In the genomic region with DNA sequence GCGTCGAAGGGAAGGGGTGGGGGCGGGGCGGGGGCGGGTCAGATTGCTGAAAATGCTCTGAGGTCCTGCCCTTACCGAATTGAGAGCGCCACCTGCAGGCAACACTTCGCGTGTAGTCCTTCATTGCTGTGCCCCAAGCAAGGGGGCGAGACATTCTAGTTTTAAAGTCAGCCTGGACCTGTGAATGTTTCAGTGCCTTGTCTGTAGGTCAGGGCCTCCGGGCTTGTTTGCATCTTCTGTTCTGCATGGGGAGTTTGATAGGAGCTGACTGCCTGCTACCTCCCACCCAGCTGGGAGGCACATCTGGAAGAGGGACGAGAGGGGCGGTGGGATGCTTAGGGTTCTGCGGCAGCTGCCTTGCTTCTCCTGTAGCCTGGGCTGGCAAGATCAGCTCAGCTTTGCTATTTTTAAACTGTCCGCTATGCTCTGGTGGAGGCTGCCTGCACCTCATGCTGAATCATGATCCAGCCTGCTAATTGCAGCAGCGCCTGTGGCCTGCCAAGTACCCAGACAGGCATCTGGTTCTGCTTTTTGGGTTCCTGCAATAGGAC, we compare ENCODE assay signal across 9 mouse cellular contexts. TPM values are rescaled to one million over a fixed set of nuclear protein-coding genes. Genes with fewer than 3 reads are reported as not detected.
DNase-seq lines count a peak whose midpoint lies in the region; ATAC-seq and TF ChIP-seq lines count a peak whose summit lies in the region.
"Had no signal": no experiment of that assay in that cellular context is flagged by ENCODE, and none has a peak within 500 bp of the region (broad histone marks: within the 10 kb centered on the region; RNA-seq: fewer than 3 reads in every experiment).

No protein-coding gene starts in this region.

- H3K9me3 ChIP-seq in CH12.LX (replicated peaks; ENCODE audit: low read length): no peaks in the 10 kb centered on the region
- H3K9me3 ChIP-seq in forebrain, embryonic 15.5 days: no peaks in the 10 kb centered on the region
- H3K9me3 ChIP-seq in liver, embryonic 14.5 days (ENCODE audit: control insufficient read depth, low read length): no peaks in the 10 kb centered on the region
- no peaks in the 10 kb centered on the region for H3K9me3 ChIP-seq in neural tube, embryonic 13.5 days

- no peak for TF ChIP-seq EP300 in CH12.LX (IDR thresholded peaks at IDR 0.05; ENCODE audit: low read length)
- no peak for TF ChIP-seq EP300 in liver, embryonic 14.5 days (IDR thresholded peaks at IDR 0.05; ENCODE audit: low read depth)

- H3K27me3 ChIP-seq in CH12.LX (replicated peaks): no peaks in the 10 kb centered on the region
- no peaks in the 10 kb centered on the region for H3K27me3 ChIP-seq in forebrain, embryonic 15.5 days
- H3K27me3 ChIP-seq in liver, embryonic 14.5 days (ENCODE audit: control insufficient read depth, insufficient read depth, low read length): no peaks in the 10 kb centered on the region
- H3K27me3 ChIP-seq in neural tube, embryonic 13.5 days: no peaks in the 10 kb centered on the region

- no peak; the same call in 1 of the 2 replicates for ATAC-seq in forebrain, embryonic 15.5 days (replicated peaks)
- no peak for ATAC-seq in liver, embryonic 14.5 days (ENCODE audit: insufficient read depth)
- peak; percentile 30; the same call in 1 of the 2 replicates for ATAC-seq in neural tube, embryonic 13.5 days (ENCODE audit: low read depth)

- no peak for TF ChIP-seq POLR2A in CH12.LX (IDR thresholded peaks at IDR 0.05; ENCODE audit: low read depth, low read length)

- no peak overlapping the region for H3K4me3 ChIP-seq in CH12.LX (replicated peaks in 1 of 3; ENCODE audit: low read depth in 2 of 3, low read length in 2 of 3, poor library complexity in 1 of 3)
- H3K4me3 ChIP-seq in forebrain, embryonic 15.5 days: no peak overlapping the region
- no peak overlapping the region for H3K4me3 ChIP-seq in liver, embryonic 14.5 days (ENCODE audit: insufficient read depth in 1 of 2, low read depth in 2 of 2, low read length in 2 of 2)
- no peak overlapping the region for H3K4me3 ChIP-seq in neural tube, embryonic 13.5 days
- H3K4me3 ChIP-seq: erythroblast, embryonic 14.5 days had no signal

- dilution Hi-C loops in CH12.LX (cut with MboI; ENCODE audit: extremely low pct_ligation_motif_present, extremely low pct_unique_long_range_greater_than_20kb, low sequenced_read_pairs): no loop called here

- no peaks in the 10 kb centered on the region for H3K36me3 ChIP-seq in CH12.LX (replicated peaks in 1 of 2; ENCODE audit: control insufficient read depth in 1 of 2, insufficient read depth in 1 of 2, low read length in 1 of 2)
- H3K36me3 ChIP-seq in forebrain, embryonic 15.5 days: no peaks in the 10 kb centered on the region
- H3K36me3 ChIP-seq in liver, embryonic 14.5 days (replicated peaks; ENCODE audit: control insufficient read depth, insufficient read depth, low read depth): no peaks in the 10 kb centered on the region
- no peaks in the 10 kb centered on the region for H3K36me3 ChIP-seq in neural tube, embryonic 13.5 days

- no peaks in the 10 kb centered on the region for H3K79me2 ChIP-seq in CH12.LX (replicated peaks; ENCODE audit: control insufficient read depth, extremely low read depth, insufficient read depth, poor library complexity, severe bottlenecking)

- no peak overlapping the region for H3K9ac ChIP-seq in CH12.LX (ENCODE audit: insufficient read depth, low read depth)
- no peak overlapping the region for H3K9ac ChIP-seq in forebrain, embryonic 15.5 days (replicated peaks)
- no peak overlapping the region for H3K9ac ChIP-seq in liver, embryonic 14.5 days (replicated peaks)
- H3K9ac ChIP-seq in neural tube, embryonic 13.5 days: no peak overlapping the region

- intact Hi-C loops in heart, postnatal 10 days (cut with DNase I): loop anchor here (2.0 to 5.0 kb wide), 2 partner anchors 130 to 232 kb away; no protein-coding TSS in a partner anchor

- peaks cover 0 to 35% of the 10 kb centered on the region in 2 experiments; a peak in 2 of 4 replicates for H3K4me1 ChIP-seq in CH12.LX (ENCODE audit: control insufficient read depth in 1 of 2, insufficient read depth in 2 of 2)
- H3K4me1 ChIP-seq in forebrain, embryonic 15.5 days: peaks cover 19% of the 10 kb centered on the region; the same call in 1 of the 2 replicates
- peaks cover 0 to 3% of the 10 kb centered on the region in 2 experiments; a peak in 2 of 4 replicates for H3K4me1 ChIP-seq in liver, embryonic 14.5 days (replicated peaks; ENCODE audit: control insufficient read depth in 2 of 2, insufficient read depth in 2 of 2, low read length in 1 of 2)
- peaks cover 28% of the 10 kb centered on the region for H3K4me1 ChIP-seq in neural tube, embryonic 13.5 days (replicated peaks)

- in situ Hi-C loops in CH12.LX (cut with MboI; ENCODE audit: low pct_ligation_motif_present, low pct_unique_long_range_greater_than_20kb, low sequenced_read_pairs): loop anchor here (25.0 kb wide), 1 partner anchor 230 kb away; a partner anchor contains a TSS

- TF ChIP-seq CTCF in CH12.LX (conservative IDR thresholded peaks at IDR 0.05 in 1 of 2, IDR thresholded peaks at IDR 0.05 in 1 of 2; ENCODE audit: low read depth in 2 of 2, low read length in 2 of 2): peak in 1 of 2 experiments; percentile 64; a peak in 2 of 4 replicates
- TF ChIP-seq CTCF in liver, embryonic 14.5 days (IDR thresholded peaks at IDR 0.05; ENCODE audit: low read depth): peak; percentile 57

- DNase-seq in CH12.LX (ENCODE audit: extremely low read depth): peak; percentile 93
- peak; percentile 3 for DNase-seq in c-Kit-positive CD71-positive TER-119-positive erythroid progenitor cells, embryonic 14.5 days (ENCODE audit: low spot score)
- DNase-seq in heart, postnatal 10 days: peak; percentile 75 to 84
- peak; percentile 57 to 89 for DNase-seq in kidney, postnatal 36 days
- DNase-seq in liver, embryonic 14.5 days (ENCODE audit: low read depth in 3 of 3, low spot score in 3 of 3): no peak
- peak; percentile 52 to 84 for DNase-seq in thymus, postnatal 10 days (ENCODE audit: low spot score in 2 of 2)

- 21% methylated on average over 16 of the region's 16 CpGs for WGBS in forebrain, embryonic 15.5 days
- 11% methylated on average over 16 of the region's 16 CpGs for WGBS in liver, embryonic 14.5 days (ENCODE audit: insufficient replicate concordance)
- WGBS in neural tube, embryonic 13.5 days: 23% methylated on average over 16 of the region's 16 CpGs

- peak; percentile 35 for TF ChIP-seq RAD21 in CH12.LX (IDR thresholded peaks at IDR 0.05; ENCODE audit: low read depth, low read length)

- peak overlapping the region; percentile 35; the same call in 1 of the 2 replicates for H3K4me2 ChIP-seq in CH12.LX (ENCODE audit: insufficient read depth, low read depth, poor library complexity, severe bottlenecking)
- H3K4me2 ChIP-seq in forebrain, embryonic 15.5 days (replicated peaks): no peak overlapping the region
- H3K4me2 ChIP-seq in liver, embryonic 14.5 days (ENCODE audit: low read depth): no peak overlapping the region
- H3K4me2 ChIP-seq in neural tube, embryonic 13.5 days: peak overlapping the region; percentile 14; the same call in 1 of the 2 replicates

- no peak overlapping the region for H3K27ac ChIP-seq in CH12.LX (ENCODE audit: insufficient read depth, low read depth)
- 0 out of 2 replicates have a peak overlapping the region, but pooled peaks have one; percentile 1 for H3K27ac ChIP-seq in forebrain, embryonic 15.5 days (replicated peaks)
- H3K27ac ChIP-seq in liver, embryonic 14.5 days: no peak overlapping the region
- H3K27ac ChIP-seq in neural tube, embryonic 13.5 days (replicated peaks): peak overlapping the region; percentile 62

TF ChIP-seq in CH12.LX, 34 proteins besides CTCF, POLR2A, EP300 and RAD21:
- TF ChIP-seq TCF12 (IDR thresholded peaks at IDR 0.05; ENCODE audit: low read depth, low read length) (peak; percentile 5; the same call in 1 of the 2 replicates), ETS1 (conservative IDR thresholded peaks at IDR 0.05; ENCODE audit: low read depth, low read length) (peak; percentile 24; the same call in 1 of the 2 replicates), SMC3 (IDR thresholded peaks at IDR 0.05; ENCODE audit: low read depth, low read length) (peak; percentile 41; the same call in 1 of the 2 replicates), CHD2 (IDR thresholded peaks at IDR 0.05; ENCODE audit: low read length) (no peak), ZC3H11A (IDR thresholded peaks at IDR 0.05; ENCODE audit: low read depth, low read length) (no peak)

RNA-seq across cellular contexts. Expression of a gene that starts 28.9 kb away (rescaled TPM):
- total RNA-seq in CH12.LX (2012; rRNA removed) (not detected in 2 replicates), CH12.LX (2014; rRNA removed) (not detected in 2 replicates)
- not detected in 2 replicates for polyA plus RNA-seq in CH12.LX (2012; ENCODE audit: insufficient read length, low read depth)
- polyA plus RNA-seq in forebrain, embryonic 15.5 days (2015; fragmentation: Nextera tagmentation; extraction: Ambion mirVana): 33.6 and 36.7 TPM in 2 replicates
- under 1 TPM; 0.93 to 0.97 TPM for total RNA-seq in heart, postnatal 10 days (2021)
- 0.60 and 0.61 TPM in 2 replicates for polyA plus RNA-seq in liver, embryonic 14.5 days (2012; rRNA removed)
- 0.57 and 0.74 TPM in 2 replicates for polyA plus RNA-seq in liver, embryonic 14.5 days (2014; fragmentation: Nextera tagmentation; extraction: Ambion mirVana)
- 72.3 and 73.9 TPM in 2 replicates for polyA plus RNA-seq in neural tube, embryonic 13.5 days (2015; fragmentation: Nextera tagmentation; extraction: Ambion mirVana)
- polyA plus RNA-seq: erythroblast, embryonic 14.5 days had no signal

RNA-seq across cellular contexts. Expression of a gene that starts 43.6 kb away (rescaled TPM):
- total RNA-seq in CH12.LX (2012; rRNA removed) (not detected in 2 replicates), CH12.LX (2014; rRNA removed) (not detected in 2 replicates)
- polyA plus RNA-seq in CH12.LX (2012; ENCODE audit: insufficient read length, low read depth): not detected in 2 replicates
- not detected in 2 replicates for polyA plus RNA-seq in forebrain, embryonic 15.5 days (2015; fragmentation: Nextera tagmentation; extraction: Ambion mirVana)
- not detected for total RNA-seq in heart, postnatal 10 days (2021)
- not detected in 2 replicates for polyA plus RNA-seq in liver, embryonic 14.5 days (2012; rRNA removed)
- not detected in 2 replicates for polyA plus RNA-seq in liver, embryonic 14.5 days (2014; fragmentation: Nextera tagmentation; extraction: Ambion mirVana)
- polyA plus RNA-seq in neural tube, embryonic 13.5 days (2015; fragmentation: Nextera tagmentation; extraction: Ambion mirVana): not detected in 2 replicates
- polyA plus RNA-seq: erythroblast, embryonic 14.5 days had no signal

Comparison
In these comparisons a context has a peak if more than half of its experiments do, and no peak if none do; other contexts are left out.
1. DNase-seq: peak in CH12.LX (single experiment), c-Kit-positive CD71-positive TER-119-positive erythroid progenitor cells, embryonic 14.5 days (single experiment), heart, postnatal 10 days (2 of 2), kidney, postnatal 36 days (2 of 2) and thymus, postnatal 10 days (2 of 2); none in liver, embryonic 14.5 days (0 of 3).
2. H3K27ac ChIP-seq: peak in forebrain, embryonic 15.5 days (single experiment) and neural tube, embryonic 13.5 days (single experiment); none in CH12.LX (single experiment) and liver, embryonic 14.5 days (single experiment).
3. H3K4me2 ChIP-seq: peak in CH12.LX (single experiment) and neural tube, embryonic 13.5 days (single experiment); none in forebrain, embryonic 15.5 days (single experiment) and liver, embryonic 14.5 days (single experiment).
4. RNA of a gene that starts 28.9 kb away (polyA plus RNA-seq): 72.3 to 73.9 TPM in neural tube, embryonic 13.5 days and 33.6 to 36.7 TPM in forebrain, embryonic 15.5 days; 0.57 to 0.74 TPM in liver, embryonic 14.5 days and not detected in CH12.LX; every median in the first group is over 10 times any median in the second.